Mouse (Mus musculus) monocyte, adult 2 months (primary cell): ENCODE measurements around the gene C1qtnf6.
A peak's percentile ranks its signal among the peaks of the same experiment; 100 is the strongest.

ENCODE experiments used
- DNase-seq, 2 experiments: peaks; one replicate each; pipeline ENCODE4 v3.0.0; 2022; ENCODE audit warnings: low spot score in 2 of 2, low read depth in 1 of 2

Gene C1qtnf6

DNA sequence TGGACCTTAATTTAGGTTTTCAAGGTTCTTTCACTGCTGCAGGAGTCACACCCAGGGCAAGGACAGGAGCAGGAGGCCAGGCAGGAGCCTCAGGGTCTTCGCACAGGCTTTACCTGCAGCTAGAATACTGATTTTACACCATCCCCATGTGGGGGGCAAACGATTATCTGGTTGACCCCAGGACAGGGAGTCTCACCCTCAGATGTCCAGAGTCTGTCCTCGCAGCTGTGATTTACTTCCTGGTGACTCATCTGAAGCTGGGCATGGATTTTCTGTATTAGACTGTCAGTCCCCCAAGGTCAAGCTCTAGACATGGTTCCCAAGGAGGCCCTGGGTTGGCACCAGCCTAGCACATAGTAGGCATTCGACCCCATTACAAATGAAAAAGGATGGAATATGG, 14.8 kb upstream of the C1qtnf6 start:
- DNase-seq, result no peak

- DNase-seq, result no peak
These were observed 13.4 kb upstream of the C1qtnf6 start, which contains the start of gene Sstr3 for GRCm38 (mm10) chr15:78544561-78545001. Gene Sstr3, minus strand, starts transcription at chr15:78544685.

GRCm38 (mm10) chr15:78544041-78544440, 12.8 kb upstream of the C1qtnf6 start:
- no peak for DNase-seq

- no peak for DNase-seq
These were observed 11.6 kb upstream of the C1qtnf6 start for GRCm38 (mm10) chr15:78542767-78543303.

GRCm38 (mm10) chr15:78542098-78542766, 11.0 kb upstream of the C1qtnf6 start:
- DNase-seq, result no peak

DNA sequence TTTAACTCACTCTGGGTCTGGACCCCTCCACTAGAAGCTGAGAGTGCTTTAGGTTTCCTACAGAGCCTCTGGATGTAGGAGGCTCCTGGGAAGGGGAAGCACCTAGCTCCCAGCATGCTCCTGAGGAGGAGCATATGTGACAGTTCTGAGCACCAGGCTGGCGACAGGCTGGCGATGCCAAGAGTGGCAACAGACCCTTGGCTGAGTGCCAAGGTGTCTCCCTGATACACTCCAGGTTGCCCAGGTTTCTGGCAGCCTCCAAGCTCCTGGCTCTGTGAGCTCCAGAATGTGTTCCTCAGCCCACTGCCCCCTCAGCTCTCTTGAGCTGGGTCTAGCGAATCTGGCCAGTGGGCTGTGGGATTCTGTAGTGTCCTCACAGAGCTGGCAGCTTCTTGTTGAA, 10.4 kb upstream of the C1qtnf6 start:
- DNase-seq, result no peak

- no peak for DNase-seq
These were observed 9.8 kb upstream of the C1qtnf6 start for GRCm38 (mm10) chr15:78541036-78541435.

DNA sequence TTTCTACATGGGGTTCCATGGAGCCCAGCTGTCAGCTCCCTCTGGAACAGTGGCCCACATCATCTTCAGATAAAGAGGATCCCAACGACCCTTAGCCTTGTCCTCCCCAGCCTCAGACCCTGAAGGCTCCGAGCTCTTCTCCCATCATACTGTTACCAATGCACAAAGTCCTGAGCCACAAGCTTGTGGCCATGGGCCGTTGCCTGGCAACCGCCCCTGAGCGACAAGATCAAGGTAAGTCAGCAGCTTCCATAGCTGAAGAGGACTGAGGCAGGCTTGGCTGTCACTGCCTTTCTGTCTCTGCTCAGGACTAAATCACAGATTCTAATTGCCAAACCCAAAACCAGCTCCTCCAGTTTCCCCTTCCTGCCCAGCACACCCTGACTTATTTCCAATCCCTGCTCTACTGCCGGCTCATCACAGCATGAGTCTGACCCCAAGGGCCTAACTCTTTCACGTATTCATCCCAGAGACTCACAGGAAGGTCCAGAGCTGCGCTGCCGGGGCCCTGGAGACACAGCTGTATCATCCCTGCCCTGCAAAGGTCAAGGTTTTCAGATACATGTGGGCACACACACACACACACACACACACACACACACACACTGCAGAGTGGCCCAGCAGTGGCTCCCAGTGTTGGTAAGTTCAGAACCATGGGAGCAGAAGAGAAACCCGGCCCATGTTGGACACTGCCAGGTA, 4.7 kb upstream of the C1qtnf6 start:
- no peak for DNase-seq

GRCm38 (mm10) chr15:78533346-78533835, 2.2 kb upstream of the C1qtnf6 start:
- DNase-seq, result no peak

DNA sequence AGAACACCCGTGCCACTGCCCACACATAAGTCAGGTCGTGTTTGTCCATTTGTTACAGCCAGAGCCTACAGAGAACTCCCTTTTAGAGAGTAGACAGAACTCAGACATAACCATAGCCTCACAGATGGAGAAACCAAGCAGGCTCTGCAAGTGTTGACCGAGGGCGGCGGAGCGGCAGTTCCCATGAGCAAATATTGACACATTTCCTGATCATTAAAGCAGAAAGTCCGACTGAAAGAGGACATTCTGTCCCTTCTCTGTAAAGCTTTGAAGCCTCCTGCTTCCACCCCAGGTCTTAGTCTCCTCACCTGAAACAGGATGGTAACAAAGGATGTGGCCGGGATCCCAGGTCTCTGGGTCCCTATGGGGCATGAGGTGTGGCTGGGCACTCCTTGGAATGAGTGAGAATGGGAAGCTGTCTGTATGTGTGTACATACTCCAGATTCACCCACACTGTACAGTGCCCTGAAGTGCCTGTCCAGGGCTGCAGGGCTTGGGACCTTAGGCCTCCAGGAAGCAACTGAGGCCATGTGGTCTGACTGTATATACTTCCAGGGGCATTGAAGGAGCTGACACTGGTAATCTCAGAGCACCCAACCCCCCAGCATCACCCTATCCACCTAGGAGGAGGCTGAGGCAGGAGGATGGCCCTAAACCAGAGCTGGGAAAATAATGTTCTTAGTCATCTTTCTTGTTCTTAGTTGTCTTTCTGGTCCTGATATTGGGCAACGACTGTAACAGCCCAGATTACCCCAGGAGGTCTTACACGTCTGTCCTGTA, 1.5 kb upstream of the C1qtnf6 start:
- no peak for DNase-seq

- DNase-seq, result peak; percentile 68 to 87
These were observed 769 bp upstream of the C1qtnf6 start for GRCm38 (mm10) chr15:78531901-78532469.

DNA sequence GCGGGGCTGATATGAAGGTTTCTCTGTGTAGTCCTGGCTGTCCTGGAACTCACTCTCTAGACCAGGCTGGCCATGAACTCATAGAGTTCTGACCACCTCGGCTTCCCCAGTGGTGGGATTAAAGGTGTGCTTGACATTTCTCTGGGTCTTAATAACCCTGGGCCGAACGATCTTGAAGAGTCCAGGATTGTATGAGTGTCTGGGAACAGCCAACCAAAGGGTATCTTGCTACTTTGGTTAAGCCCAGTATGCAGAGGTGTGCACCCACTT, 170 bp upstream of the C1qtnf6 start:
- DNase-seq, result no peak

DNA sequence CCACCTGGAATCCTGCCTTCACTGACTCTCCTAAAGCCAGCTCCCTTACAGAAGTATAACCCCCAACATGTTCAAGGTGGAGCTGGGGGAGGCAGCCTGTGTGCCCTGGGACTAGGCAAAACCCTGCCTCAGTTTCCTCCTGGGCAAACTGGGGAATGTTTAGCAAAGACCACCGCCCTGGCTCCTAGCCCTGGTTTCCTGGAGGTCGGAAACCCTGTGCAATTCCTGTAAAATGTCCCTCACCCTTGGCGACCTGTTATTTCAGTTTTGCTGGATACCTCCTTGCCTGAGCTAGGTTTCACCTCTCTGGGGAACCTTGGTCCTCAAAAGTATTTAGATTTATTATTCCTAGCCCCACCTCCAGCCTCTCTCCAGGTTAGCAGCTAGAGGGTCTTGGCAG, 1.1 kb downstream of the C1qtnf6 start:
- no peak for DNase-seq

- no peak for DNase-seq
These were observed 1.7 kb downstream of the C1qtnf6 start for GRCm38 (mm10) chr15:78529428-78529990.

DNA sequence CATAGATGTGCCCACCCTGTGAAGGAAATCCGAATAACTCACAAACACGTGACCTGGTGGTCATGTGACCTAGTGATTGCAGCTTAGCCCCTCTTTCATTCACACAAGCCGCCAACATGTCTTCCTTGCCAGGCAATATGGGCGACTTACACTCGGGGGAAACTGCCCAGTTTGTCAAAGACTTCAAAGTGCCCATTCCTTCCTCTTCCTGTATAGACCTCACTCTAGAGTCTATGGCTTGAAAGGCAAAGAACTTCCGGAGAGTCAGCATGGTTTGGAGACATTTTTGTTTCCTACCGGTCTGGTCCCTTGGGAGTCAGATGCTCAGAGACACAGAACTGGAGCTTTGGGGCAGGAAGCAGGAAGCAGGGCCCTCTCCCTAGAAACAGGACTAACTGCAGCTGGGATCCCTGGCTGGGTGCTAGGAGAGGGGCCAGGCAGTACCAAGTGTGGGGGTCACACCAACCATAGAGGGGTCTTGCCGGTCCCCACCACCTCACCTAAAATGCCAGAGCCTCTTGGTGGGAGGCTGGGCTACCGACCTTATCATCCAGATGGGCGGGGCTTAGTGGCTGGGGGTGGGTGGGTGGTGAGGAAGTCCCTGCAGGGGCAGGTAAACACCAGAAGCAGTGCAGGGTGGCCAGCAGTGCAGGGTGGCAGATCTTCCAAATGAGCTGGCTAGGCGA, 2.3 kb downstream of the C1qtnf6 start:
- no peak for DNase-seq

- no peak for DNase-seq
These were observed 3.2 kb downstream of the C1qtnf6 start for GRCm38 (mm10) chr15:78527973-78528372.

DNA sequence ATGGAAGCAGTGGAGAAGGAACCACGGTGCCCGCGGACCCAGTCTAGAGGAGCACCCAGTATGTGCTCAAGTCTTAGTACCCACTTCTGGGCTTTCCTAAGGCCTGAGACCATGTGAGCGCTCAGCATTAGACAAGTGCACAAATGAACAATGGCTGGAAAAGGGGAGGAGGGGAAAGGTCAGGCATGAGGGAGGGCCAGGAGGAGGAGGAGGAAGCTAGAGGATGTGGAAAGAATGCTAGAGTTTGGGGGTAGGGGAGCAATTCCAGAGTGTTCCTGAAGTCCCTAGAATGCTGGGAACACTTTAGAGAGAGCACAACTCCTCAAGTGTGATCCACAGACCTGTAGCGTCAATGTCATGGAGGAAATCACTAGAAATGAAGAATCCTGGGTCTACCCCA, 7.1 kb downstream of the C1qtnf6 start:
- DNase-seq, result no peak

DNA sequence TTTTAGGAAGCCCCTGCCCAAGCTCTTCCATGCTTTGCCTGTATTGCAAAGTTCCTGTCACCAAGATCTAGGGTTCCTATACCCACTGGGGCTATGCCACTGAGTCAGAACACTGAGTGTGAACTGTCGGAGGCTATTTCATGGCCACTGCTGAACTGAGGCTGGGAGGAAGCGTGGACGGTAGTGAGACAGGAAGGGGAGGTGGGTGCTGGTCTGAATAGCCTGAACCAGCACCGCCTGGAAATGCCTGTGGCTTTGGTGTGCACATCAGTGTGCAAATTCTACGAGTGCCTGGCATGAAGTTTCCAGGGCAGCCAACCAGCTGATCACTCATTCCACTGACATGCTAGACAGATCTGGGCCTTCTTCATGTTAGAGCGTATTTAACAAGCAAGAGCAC, 9.3 kb downstream of the C1qtnf6 start:
- DNase-seq, result no peak

- DNase-seq, result no peak
These were observed 9.9 kb downstream of the C1qtnf6 start for GRCm38 (mm10) chr15:78521331-78521730.

DNA sequence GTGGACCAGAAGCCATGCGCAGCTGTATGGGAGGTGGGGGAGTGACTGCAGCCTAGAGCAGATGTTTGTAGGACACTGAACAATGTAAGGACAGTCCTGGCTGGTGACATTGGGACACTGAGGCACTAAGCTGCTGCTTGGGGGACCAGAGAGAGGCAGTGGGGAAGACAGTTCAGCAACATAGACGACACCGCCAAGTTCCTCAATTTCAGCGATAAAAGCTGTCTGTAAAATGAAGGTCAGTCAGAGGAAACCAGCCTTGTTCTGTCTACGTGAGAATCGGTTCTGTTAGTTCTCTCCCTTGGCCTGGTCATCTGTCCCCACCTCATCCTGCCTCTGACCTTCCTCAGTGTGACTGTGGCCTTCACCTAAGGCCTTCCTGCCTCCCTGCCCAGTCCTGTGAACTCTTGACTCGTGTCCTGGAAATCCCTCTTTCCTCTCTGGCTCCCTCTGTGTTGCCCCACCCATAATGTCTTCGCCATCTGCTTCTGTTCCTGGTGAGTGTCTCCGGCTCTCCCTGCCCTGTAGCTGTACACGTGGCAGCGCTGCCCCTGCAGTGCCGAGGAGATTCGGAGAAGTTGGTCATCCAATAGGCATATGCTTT, 11.0 kb downstream of the C1qtnf6 start:
- DNase-seq, result peak in 1 of 2 experiments; percentile 10
